Mouse (Mus musculus): ENCODE data around the gene 4933405L10Rik.

DNA sequence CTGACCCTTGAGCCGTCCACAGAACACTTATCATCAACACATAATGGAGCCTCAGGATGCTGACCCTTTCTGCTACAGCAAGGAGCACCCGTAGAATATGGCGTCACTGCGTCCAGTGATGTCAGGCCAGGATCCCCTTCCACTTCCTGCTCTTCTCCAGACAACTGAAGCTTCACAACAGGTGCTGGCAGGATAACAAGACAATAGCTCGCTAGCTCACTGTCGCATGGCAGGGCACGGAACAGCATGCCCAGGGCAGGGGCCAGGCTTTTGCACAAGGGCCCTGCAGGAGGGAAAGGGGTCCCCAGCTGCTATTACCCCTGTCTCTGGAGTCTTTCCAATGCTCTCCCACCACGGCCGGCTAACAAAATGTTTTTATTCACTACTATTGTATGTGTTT is 15.4 kb downstream of the 4933405L10Rik start:
- TF ChIP-seq CTCF (IDR thresholded peaks at IDR 0.05; ENCODE audit: borderline replicate concordance, insufficient read depth, low read depth, low read length) (no peak), POLR2A (IDR thresholded peaks at IDR 0.05; ENCODE audit: borderline replicate concordance, insufficient read depth, low read length) (no peak)
